Mouse (Mus musculus) hematopoietic stem cell, adult 5-6 weeks (primary cell): ENCODE data around the gene Defb33. TPM values are rescaled to one million over a fixed set of nuclear protein-coding genes. Genes with fewer than 3 reads are reported as not detected.
A peak's percentile ranks its signal among the peaks of the same experiment; 100 is the strongest.

ENCODE experiments used
- ATAC-seq, 2 experiments: fragments of 125-278 bp in 1 of 2; replicated peaks in 1 of 2; 2 replicates each; pipeline ENCODE4 v1.8.0; 2016 to 2017; ENCODE audit warnings: inconsistent platforms in 2 of 2, mild to moderate bottlenecking in 2 of 2, moderate number of reproducible peaks in 2 of 2, low read depth in 1 of 2, moderate TSS enrichment in 1 of 2; ENCODE audit not compliant: low FRiP score in 2 of 2, poor library complexity in 2 of 2, severe bottlenecking in 2 of 2, insufficient read depth in 1 of 2, low TSS enrichment in 1 of 2
- total RNA-seq: library from RNA; stranded (forward); fragments of 172-1452, 232-1000 nt; gene quantifications from 2 replicates; pipeline ENCODE4 v1.2.3, GENCODE M21; 2017

The Defb33 gene
- not detected in 2 replicates for total RNA-seq

- no peak for ATAC-seq
Observed at GRCm38 (mm10) chr8:20892369-20892768, at the start of gene Defb33. TSS of gene Defb33 (plus strand) at chr8:20892669.

- no peak for ATAC-seq
Observed at GRCm38 (mm10) chr8:20874608-20875007, 17.9 kb upstream of the Defb33 start.

- no peak for ATAC-seq
Observed at GRCm38 (mm10) chr8:20902527-20902926, 10.1 kb downstream of the Defb33 start, which contains the start of gene Gm15056. TSS of gene Gm15056 (minus strand) at chr8:20902627.

- ATAC-seq, result no peak
Observed at GRCm38 (mm10) chr8:20907119-20907518, 14.7 kb downstream of the Defb33 start.

- ATAC-seq, result peak; percentile 42 to 66; a peak in 3 of 4 replicates
Observed at GRCm38 (mm10) chr8:20908256-20908655, 15.8 kb downstream of the Defb33 start.

- no peak; a peak in 1 of 4 replicates for ATAC-seq
Observed at GRCm38 (mm10) chr8:20912288-20912687, 19.8 kb downstream of the Defb33 start.

GRCm38 (mm10) chr8:20921971-20922370 lies 29.5 kb downstream of the Defb33 start, which contains the start of gene Gm6040:
TSS of gene Gm6040 (minus strand) at chr8:20922071.
- no peak for ATAC-seq

- no peak for ATAC-seq
Observed at GRCm38 (mm10) chr8:20944610-20945009, 52.1 kb downstream of the Defb33 start, which contains the start of gene AY761185. TSS of gene AY761185 (minus strand) at chr8:20944710.

Other genes with a start within 250 kb of the Defb33 start
- gene Gm15056, start 10.0 kb downstream of the Defb33 start, total RNA-seq, result not detected in 2 replicates
- not detected in 2 replicates for gene Gm6040, start 29.4 kb downstream of the Defb33 start, total RNA-seq
- not detected in 2 replicates for gene AY761185, start 52.0 kb downstream of the Defb33 start, total RNA-seq
- not detected in 2 replicates for gene Defa21, start 132.9 kb downstream of the Defb33 start, total RNA-seq
- gene Defa23, start 162.4 kb downstream of the Defb33 start, total RNA-seq, result not detected in 2 replicates
- gene Defa35, start 172.4 kb downstream of the Defb33 start, total RNA-seq, result not detected in 2 replicates
- not detected in 2 replicates for gene Defa25, start 191.8 kb downstream of the Defb33 start, total RNA-seq
- gene Gm14851, start 203.4 kb downstream of the Defb33 start, total RNA-seq, result not detected in 2 replicates
- not detected in 2 replicates for gene Defa30, start 242.0 kb downstream of the Defb33 start, total RNA-seq